Mouse (Mus musculus): ENCODE measurements around the gene Ccpg1os. TPM values are rescaled to one million over a fixed set of nuclear protein-coding genes. Genes with fewer than 3 reads are reported as not detected.

The Ccpg1os gene
- total RNA-seq, 1 experiment from 2014 or later, result not detected

DNA sequence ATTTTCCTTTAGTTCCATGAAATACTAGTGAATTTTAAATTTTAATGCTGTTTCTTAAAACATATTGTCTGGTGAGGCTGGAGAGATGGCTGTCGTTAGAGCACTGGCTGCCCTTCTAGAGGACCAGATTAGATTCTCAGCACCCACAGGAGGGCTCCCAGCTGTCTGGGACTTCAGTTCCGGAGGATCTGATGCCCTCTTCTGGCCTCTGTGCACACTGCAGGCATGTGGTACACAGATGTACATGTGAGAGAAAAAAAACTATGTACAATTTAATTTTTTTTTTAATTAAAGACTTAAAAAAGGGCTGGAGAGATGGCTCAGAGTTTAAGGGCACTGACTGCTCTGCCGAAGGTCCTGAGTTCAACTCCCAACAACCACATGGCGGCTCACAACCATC lies 49.9 kb downstream of the Ccpg1os start:
- no peak for ATAC-seq (replicated peaks; ENCODE audit: insufficient number of reproducible peaks, low FRiP score, low TSS enrichment, poor library complexity, severe bottlenecking)

DNA sequence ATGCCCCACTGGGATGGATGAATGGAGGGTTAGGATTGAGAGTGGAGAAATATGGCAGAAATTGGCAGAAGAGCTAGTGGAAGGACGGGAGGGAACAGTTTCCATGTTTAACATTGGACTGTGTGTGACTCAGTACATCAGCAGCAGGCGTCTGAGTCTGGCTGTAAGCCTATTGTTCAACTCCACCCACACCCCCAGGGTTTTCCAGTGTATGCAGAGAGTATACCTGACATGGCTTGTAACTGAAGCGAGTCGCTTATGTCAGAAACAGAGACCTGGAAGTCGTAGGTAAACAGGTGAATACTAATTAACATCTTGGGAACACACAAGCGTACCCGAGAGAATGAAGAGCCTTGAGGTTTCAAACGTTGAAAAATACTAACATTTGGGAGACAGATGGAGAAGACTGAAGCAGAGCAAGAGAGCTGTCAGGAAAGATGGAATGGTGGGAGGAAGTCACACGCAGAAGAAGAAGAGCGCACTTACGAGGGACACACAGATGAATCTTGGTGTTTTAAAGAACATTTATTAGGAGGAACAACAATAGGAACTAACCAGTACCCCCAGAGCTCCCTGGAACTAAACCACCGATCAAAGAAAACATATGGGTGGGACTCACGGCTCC lies 53.9 kb downstream of the Ccpg1os start:
- ATAC-seq (replicated peaks; ENCODE audit: insufficient number of reproducible peaks, low FRiP score, low TSS enrichment, poor library complexity, severe bottlenecking), result no peak

Other genes starting within 250 kb of the Ccpg1os start
- gene Prtg, start 178.5 kb downstream of the Ccpg1os start, total RNA-seq (2017), result not detected in 3 replicates
- 0.10 TPM in 1 of 3 replicates, not detected in the others for gene Pygo1, start 59.7 kb downstream of the Ccpg1os start, total RNA-seq (2017)
- 0.29 to 3.4 TPM in 2 of 3 replicates, not detected in the other for gene Dyx1c1, start 26.6 kb downstream of the Ccpg1os start, total RNA-seq (2017)
- gene Gm44503, start 26.5 kb downstream of the Ccpg1os start, total RNA-seq (2017), result 1.0 TPM in 1 of 3 replicates, not detected in the others
- 171 to 267 TPM (median 201 TPM) in 3 replicates for gene Ccpg1, start within 50 bp of the Ccpg1os start, total RNA-seq (2017)
- 3.0 to 9.6 TPM (median 5.2 TPM) in 3 replicates for gene Pigb, start 55.0 kb upstream of the Ccpg1os start, total RNA-seq (2017)
- 86.9 to 93.4 TPM (median 92.6 TPM) in 3 replicates for gene Rab27a, start 59.5 kb upstream of the Ccpg1os start, total RNA-seq (2017)
- gene Khdc3, start 116.5 kb upstream of the Ccpg1os start, total RNA-seq (2017), result 1.3 TPM in 1 of 3 replicates, not detected in the others
- gene Gm20509, start 117.1 kb upstream of the Ccpg1os start, total RNA-seq (2017), result 2.2 TPM in 1 of 3 replicates, not detected in the others
- gene Rsl24d1, start 128.0 kb upstream of the Ccpg1os start, total RNA-seq (2017), result 52.8 to 89.3 TPM (median 60.9 TPM) in 3 replicates

Measured in monocyte, adult 5-6 weeks (primary cell).